Mouse (Mus musculus) heart, adult 2 months (tissue): ENCODE measurements at regions not wholly inside any gene's neighbourhood (a gene's known extent, or its start where the extent isn't known, plus 50 kb on each side); places are given as distances from the start of the nearest gene placed in this dataset.

ENCODE experiments used
- CTCF ChIP-seq: fragments of 200-600 bp; IDR thresholded peaks from 2 replicates; pipeline ENCODE4 v1.8.1; 2022; ENCODE audit warnings: antibody characterized with exemption, mild to moderate bottlenecking, moderate library complexity
- EP300 ChIP-seq: fragments of 200-500 bp; IDR thresholded peaks from 2 replicates; pipeline ENCODE4 v1.6.1; 2011; ENCODE audit warnings: low read depth, low read length, control low read depth; ENCODE audit not compliant: insufficient read depth
- POLR2A ChIP-seq: fragments of 200-500 bp; IDR thresholded peaks from 2 replicates; pipeline ENCODE4 v1.6.1; 2011; ENCODE audit warnings: mild to moderate bottlenecking, low read depth, low read length, control low read depth; ENCODE audit not compliant: insufficient read depth

GRCm38 (mm10) chr4:150775281-150775680, 78.4 kb upstream of the Errfi1 start:
- TF ChIP-seq POLR2A (no peak), CTCF (no peak), EP300 (no peak)
